Comparison of ENCODE assay signal across 32 mouse cellular contexts in the genomic region with DNA sequence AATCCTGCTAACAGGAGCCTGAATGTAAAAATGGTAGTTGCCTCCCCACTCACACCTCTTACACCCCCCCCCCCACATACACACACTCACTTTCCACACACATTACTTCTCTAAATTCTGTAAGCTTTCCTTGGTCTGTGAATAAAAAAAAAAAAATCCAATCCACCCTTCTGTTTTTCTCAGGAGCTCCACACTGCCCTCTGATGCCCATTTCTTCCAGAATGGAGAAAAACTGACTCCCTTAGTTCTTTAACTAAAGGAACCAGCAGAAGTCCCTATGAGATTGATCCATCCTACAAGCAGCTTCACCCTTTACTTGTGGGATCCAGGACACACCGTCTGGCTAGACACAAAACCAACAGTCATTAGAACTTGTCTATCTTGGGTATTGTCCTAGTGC. TPM values are rescaled to one million over a fixed set of nuclear protein-coding genes. Genes with fewer than 3 reads are reported as not detected.
DNase-seq lines count a peak whose midpoint lies in the region; ATAC-seq and TF ChIP-seq lines count a peak whose summit lies in the region.
"Had no signal": no experiment of that assay in that cellular context is flagged by ENCODE, and none has a peak within 500 bp of the region (broad histone marks: within the 10 kb centered on the region; RNA-seq: fewer than 3 reads in every experiment).

No protein-coding gene starts in this region.

- H3K9me3 ChIP-seq in intestine, postnatal 0 days (ENCODE audit: control insufficient read depth), result no peaks in the 10 kb centered on the region
- no peaks in the 10 kb centered on the region for H3K9me3 ChIP-seq in intestine, embryonic 15.5 days
- H3K9me3 ChIP-seq in lung, embryonic 14.5 days (ENCODE audit: low read depth, low read length), result no peaks in the 10 kb centered on the region
- H3K9me3 ChIP-seq in lung, postnatal 0 days (ENCODE audit: low read length), result no peaks in the 10 kb centered on the region
- H3K9me3 ChIP-seq in CH12.LX (replicated peaks; ENCODE audit: low read length), result peaks cover 5% of the 10 kb centered on the region
- H3K9me3 ChIP-seq in limb, embryonic 10.5 days (replicated peaks), result no peaks in the 10 kb centered on the region
- H3K9me3 ChIP-seq: embryonic facial prominence, embryonic 10.5 days; embryonic facial prominence, embryonic 15.5 days; neural tube, embryonic 15.5 days had no signal

- H3K79me2 ChIP-seq in CH12.LX (replicated peaks; ENCODE audit: control insufficient read depth, extremely low read depth, insufficient read depth, poor library complexity, severe bottlenecking), result no peaks in the 10 kb centered on the region

- no peak for ATAC-seq in intestine, postnatal 0 days
- ATAC-seq in intestine, embryonic 15.5 days, result no peak
- ATAC-seq in lung, embryonic 14.5 days (ENCODE audit: insufficient read depth), result no peak
- ATAC-seq in lung, postnatal 0 days, result no peak
- ATAC-seq: activated CD4-positive, CD25-positive, alpha-beta regulatory T cell, adult 4 months; CD4-positive, CD25-positive, alpha-beta regulatory T cell, adult 4 months; forebrain, embryonic 13.5 days; intestine, embryonic 16.5 days had no signal

- H3K27me3 ChIP-seq in intestine, postnatal 0 days (replicated peaks; ENCODE audit: control insufficient read depth, insufficient read depth, low read length), result no peaks in the 10 kb centered on the region
- no peaks in the 10 kb centered on the region for H3K27me3 ChIP-seq in intestine, embryonic 15.5 days (replicated peaks)
- H3K27me3 ChIP-seq in lung, embryonic 14.5 days (ENCODE audit: insufficient read depth, low read length), result no peaks in the 10 kb centered on the region
- H3K27me3 ChIP-seq in lung, postnatal 0 days (replicated peaks; ENCODE audit: insufficient read depth, low read length), result no peaks in the 10 kb centered on the region
- H3K27me3 ChIP-seq in CH12.LX (replicated peaks), result no peaks in the 10 kb centered on the region
- H3K27me3 ChIP-seq in limb, embryonic 10.5 days (ENCODE audit: low read depth, poor library complexity, severe bottlenecking), result no peaks in the 10 kb centered on the region
- H3K27me3 ChIP-seq: embryonic facial prominence, embryonic 15.5 days; forebrain, embryonic 13.5 days; heart, embryonic 13.5 days; limb, embryonic 13.5 days; neural tube, embryonic 15.5 days had no signal

- no peak for TF ChIP-seq POLR2A in CH12.LX (IDR thresholded peaks at IDR 0.05; ENCODE audit: low read depth, low read length)

- in situ Hi-C loops in CH12.LX (cut with MboI; ENCODE audit: low pct_ligation_motif_present, low pct_unique_long_range_greater_than_20kb, low sequenced_read_pairs), result no loop called here

- no peaks in the 10 kb centered on the region for H3K4me1 ChIP-seq in intestine, postnatal 0 days (replicated peaks; ENCODE audit: control insufficient read depth, insufficient read depth, low read length)
- H3K4me1 ChIP-seq in intestine, embryonic 15.5 days (replicated peaks), result no peaks in the 10 kb centered on the region
- H3K4me1 ChIP-seq in lung, embryonic 14.5 days (ENCODE audit: insufficient read depth), result no peaks in the 10 kb centered on the region
- no peaks in the 10 kb centered on the region for H3K4me1 ChIP-seq in lung, postnatal 0 days (ENCODE audit: insufficient read depth, low read depth, low read length)
- H3K4me1 ChIP-seq in CH12.LX (ENCODE audit: control insufficient read depth in 1 of 2, insufficient read depth in 2 of 2), result peaks cover 0 to 6% of the 10 kb centered on the region in 2 experiments; a peak in 1 of 4 replicates
- H3K4me1 ChIP-seq in limb, embryonic 10.5 days, result peaks cover 6% of the 10 kb centered on the region; the same call in 1 of the 2 replicates
- H3K4me1 ChIP-seq: embryonic facial prominence, embryonic 10.5 days; embryonic facial prominence, embryonic 15.5 days; heart, embryonic 13.5 days; limb, embryonic 13.5 days; neural tube, embryonic 15.5 days had no signal

- H3K4me2 ChIP-seq in intestine, postnatal 0 days (replicated peaks; ENCODE audit: low read depth), result no peak overlapping the region
- H3K4me2 ChIP-seq in intestine, embryonic 15.5 days (replicated peaks), result no peak overlapping the region
- no peak overlapping the region for H3K4me2 ChIP-seq in lung, embryonic 14.5 days
- H3K4me2 ChIP-seq in lung, postnatal 0 days (replicated peaks; ENCODE audit: low read depth, low read length), result no peak overlapping the region
- H3K4me2 ChIP-seq in CH12.LX (ENCODE audit: insufficient read depth, low read depth, poor library complexity, severe bottlenecking), result no peak overlapping the region
- H3K4me2 ChIP-seq: embryonic facial prominence, embryonic 15.5 days; forebrain, embryonic 13.5 days; heart, embryonic 13.5 days; hindbrain, embryonic 14.5 days; limb, embryonic 13.5 days; liver, embryonic 11.5 days; neural tube, embryonic 15.5 days had no signal

- H3K4me3 ChIP-seq in intestine, postnatal 0 days (ENCODE audit: low read depth, low read length), result no peak overlapping the region
- no peak overlapping the region for H3K4me3 ChIP-seq in intestine, embryonic 15.5 days (replicated peaks)
- H3K4me3 ChIP-seq in lung, embryonic 14.5 days (ENCODE audit: low read depth, low read length), result no peak overlapping the region
- no peak overlapping the region for H3K4me3 ChIP-seq in lung, postnatal 0 days (ENCODE audit: low read depth, low read length)
- H3K4me3 ChIP-seq in CH12.LX (replicated peaks in 1 of 3; ENCODE audit: low read depth in 2 of 3, low read length in 2 of 3, poor library complexity in 1 of 3), result no peak overlapping the region
- no peak overlapping the region for H3K4me3 ChIP-seq in limb, embryonic 10.5 days
- H3K4me3 ChIP-seq: embryonic facial prominence, embryonic 10.5 days; embryonic facial prominence, embryonic 15.5 days; forebrain, embryonic 13.5 days; heart, embryonic 13.5 days; limb, embryonic 13.5 days; neural tube, embryonic 15.5 days had no signal

- 38% methylated on average over 1 of the region's 1 CpGs for WGBS in intestine, postnatal 0 days
- WGBS in intestine, embryonic 15.5 days, result 59% methylated on average over 1 of the region's 1 CpGs
- WGBS in lung, embryonic 14.5 days, result 41% methylated on average over 1 of the region's 1 CpGs
- WGBS in lung, postnatal 0 days, result 37% methylated on average over 1 of the region's 1 CpGs
- whole genome bisulfite sequencing in limb, embryonic 10.5 days, result 64% methylated on average over 1 of the region's 1 CpGs

- TF ChIP-seq EP300 in lung, postnatal 0 days (IDR thresholded peaks at IDR 0.05), result no peak
- no peak for TF ChIP-seq EP300 in CH12.LX (IDR thresholded peaks at IDR 0.05; ENCODE audit: low read length)

- dilution Hi-C loops in CH12.LX (cut with MboI; ENCODE audit: extremely low pct_ligation_motif_present, extremely low pct_unique_long_range_greater_than_20kb, low sequenced_read_pairs), result no loop called here

- no peak for TF ChIP-seq RAD21 in CH12.LX (IDR thresholded peaks at IDR 0.05; ENCODE audit: low read depth, low read length)

- TF ChIP-seq CTCF in intestine, postnatal 0 days (IDR thresholded peaks at IDR 0.05; ENCODE audit: low read depth), result peak; percentile 30
- peak; percentile 7; the same call in 1 of the 2 replicates for TF ChIP-seq CTCF in lung, embryonic 14.5 days (IDR thresholded peaks at IDR 0.05; ENCODE audit: low read depth)
- TF ChIP-seq CTCF in lung, postnatal 0 days (IDR thresholded peaks at IDR 0.05), result no peak
- peak in 1 of 2 experiments; percentile 14; a peak in 1 of 4 replicates for TF ChIP-seq CTCF in CH12.LX (conservative IDR thresholded peaks at IDR 0.05 in 1 of 2, IDR thresholded peaks at IDR 0.05 in 1 of 2; ENCODE audit: low read depth in 2 of 2, low read length in 2 of 2)

- no peak overlapping the region for H3K9ac ChIP-seq in intestine, postnatal 0 days (ENCODE audit: low read depth, low read length)
- H3K9ac ChIP-seq in intestine, embryonic 15.5 days, result no peak overlapping the region
- no peak overlapping the region for H3K9ac ChIP-seq in lung, embryonic 14.5 days
- H3K9ac ChIP-seq in lung, postnatal 0 days (replicated peaks; ENCODE audit: low read depth), result no peak overlapping the region
- no peak overlapping the region for H3K9ac ChIP-seq in CH12.LX (ENCODE audit: insufficient read depth, low read depth)
- H3K9ac ChIP-seq: embryonic facial prominence, embryonic 15.5 days; forebrain, embryonic 13.5 days; heart, embryonic 13.5 days; hindbrain, embryonic 14.5 days; limb, embryonic 13.5 days; neural tube, embryonic 15.5 days had no signal

- no peak overlapping the region for H3K27ac ChIP-seq in intestine, postnatal 0 days (ENCODE audit: low read depth, low read length)
- no peak overlapping the region for H3K27ac ChIP-seq in intestine, embryonic 15.5 days
- H3K27ac ChIP-seq in lung, embryonic 14.5 days (ENCODE audit: low read depth), result no peak overlapping the region
- H3K27ac ChIP-seq in lung, postnatal 0 days (ENCODE audit: low read length), result no peak overlapping the region
- no peak overlapping the region for H3K27ac ChIP-seq in CH12.LX (ENCODE audit: insufficient read depth, low read depth)
- no peak overlapping the region for H3K27ac ChIP-seq in limb, embryonic 10.5 days
- H3K27ac ChIP-seq: embryonic facial prominence, embryonic 10.5 days; embryonic facial prominence, embryonic 15.5 days; forebrain, embryonic 13.5 days; heart, embryonic 13.5 days; hindbrain, embryonic 14.5 days; limb, embryonic 13.5 days; neural tube, embryonic 15.5 days had no signal

- DNase-seq in lung, embryonic 14.5 days, result peak; percentile 13
- DNase-seq in lung, postnatal 0 days (ENCODE audit: low spot score), result no peak
- DNase-seq in CH12.LX (ENCODE audit: extremely low read depth), result no peak
- DNase-seq in brain, adult 2 months (ENCODE audit: low read depth, low spot score), result peak; percentile 36
- no peak for DNase-seq in limb, embryonic 10.5 days (ENCODE audit: low spot score)
- DNase-seq: adrenal gland, adult 2 months; adrenal gland, postnatal 36 days; cerebellum, adult 2 months; cerebellum, postnatal 14 days; gastrocnemius, postnatal 25 days; heart, adult 18-20 months; heart, postnatal 10 days; kidney, adult 9 months; kidney, postnatal 14 days; lung, postnatal 4 days; midbrain, embryonic 14.5 days; retina, postnatal 1 day; thymus, adult 2 months; thymus, postnatal 36 days had no signal

- H3K36me3 ChIP-seq in intestine, postnatal 0 days (ENCODE audit: control insufficient read depth, insufficient read depth), result no peaks in the 10 kb centered on the region
- H3K36me3 ChIP-seq in intestine, embryonic 15.5 days, result no peaks in the 10 kb centered on the region
- H3K36me3 ChIP-seq in lung, embryonic 14.5 days (ENCODE audit: insufficient read depth), result no peaks in the 10 kb centered on the region
- H3K36me3 ChIP-seq in lung, postnatal 0 days (ENCODE audit: insufficient read depth, low read length), result no peaks in the 10 kb centered on the region
- no peaks in the 10 kb centered on the region for H3K36me3 ChIP-seq in CH12.LX (replicated peaks in 1 of 2; ENCODE audit: control insufficient read depth in 1 of 2, insufficient read depth in 1 of 2, low read length in 1 of 2)
- no peaks in the 10 kb centered on the region for H3K36me3 ChIP-seq in limb, embryonic 10.5 days
- H3K36me3 ChIP-seq: embryonic facial prominence, embryonic 10.5 days; embryonic facial prominence, embryonic 15.5 days; heart, embryonic 13.5 days; limb, embryonic 13.5 days; neural tube, embryonic 15.5 days had no signal

RNA-seq across cellular contexts. Expression of gene Rpl10-ps3, which starts 24.0 kb away (rescaled TPM):
- polyA plus RNA-seq in intestine, postnatal 0 days (2015; fragmentation: Nextera tagmentation; extraction: Ambion mirVana), result 148 and 174 TPM in 2 replicates
- polyA plus RNA-seq in intestine, embryonic 15.5 days (2015; fragmentation: Nextera tagmentation; extraction: Ambion mirVana), result 292 and 375 TPM in 2 replicates
- polyA plus RNA-seq in lung, embryonic 14.5 days (2014; fragmentation: Nextera tagmentation; extraction: Ambion mirVana), result 345 and 357 TPM in 2 replicates
- 206 and 214 TPM in 2 replicates for polyA plus RNA-seq in lung, postnatal 0 days (2015; fragmentation: Nextera tagmentation; extraction: Ambion mirVana)
- 245 and 373 TPM in 2 replicates for total RNA-seq in CH12.LX (2012; rRNA removed)
- 1,294 and 1,369 TPM in 2 replicates for total RNA-seq in CH12.LX (2014; rRNA removed)
- 2,015 and 2,259 TPM in 2 replicates for polyA plus RNA-seq in CH12.LX (2012; ENCODE audit: insufficient read length, low read depth)
- 194 and 254 TPM in 2 replicates for polyA plus RNA-seq in limb, embryonic 10.5 days (2016; fragmentation: Nextera tagmentation; extraction: Ambion mirVana)

Comparison
In these comparisons a context has a peak if more than half of its experiments do, and no peak if none do; other contexts are left out.
1. DNase-seq: peak in lung, embryonic 14.5 days (single experiment) and brain, adult 2 months (single experiment); none in lung, postnatal 0 days (single experiment), CH12.LX (single experiment) and limb, embryonic 10.5 days (single experiment).